Mouse (Mus musculus) CD4-positive, CD25-positive, alpha-beta regulatory T cell, adult 4 months (primary cell): ENCODE results near the gene Kmo. TPM values are rescaled to one million over a fixed set of nuclear protein-coding genes. Genes with fewer than 3 reads are reported as not detected.

Experiments
- ATAC-seq: one replicate; pipeline ENCODE4 v1.8.0; 2017
- polyA plus RNA-seq, 2 experiments: library from polyadenylated mRNA; unstranded; fragments of 100-300 nt; shearing (Covaris generic); gene quantifications; one replicate each; pipeline ENCODE4 v1.2.1; 2017

Gene Kmo
- polyA plus RNA-seq = 1 to 10 TPM in 1 of 2 experiments, under 1 TPM in 1; 0.86 to 1.2 TPM

- no peak for ATAC-seq
These were observed at the start of gene Kmo for GRCm38 (mm10) chr1:175619814-175620431. TSS of gene Kmo (plus strand) at chr1:175620381.

GRCm38 (mm10) chr1:175574129-175574528 lies 46.1 kb upstream of the Kmo start:
- ATAC-seq = no peak

- no peak for ATAC-seq
These were observed 41.6 kb upstream of the Kmo start for GRCm38 (mm10) chr1:175578425-175579096.

GRCm38 (mm10) chr1:175579598-175580235 lies 40.5 kb upstream of the Kmo start:
- no peak for ATAC-seq

GRCm38 (mm10) chr1:175580346-175580745 lies 39.8 kb upstream of the Kmo start:
- ATAC-seq = no peak

GRCm38 (mm10) chr1:175582799-175583198 lies 37.4 kb upstream of the Kmo start:
- ATAC-seq = no peak

- ATAC-seq = no peak
These were observed 34.9 kb upstream of the Kmo start for GRCm38 (mm10) chr1:175585267-175585666.

DNA sequence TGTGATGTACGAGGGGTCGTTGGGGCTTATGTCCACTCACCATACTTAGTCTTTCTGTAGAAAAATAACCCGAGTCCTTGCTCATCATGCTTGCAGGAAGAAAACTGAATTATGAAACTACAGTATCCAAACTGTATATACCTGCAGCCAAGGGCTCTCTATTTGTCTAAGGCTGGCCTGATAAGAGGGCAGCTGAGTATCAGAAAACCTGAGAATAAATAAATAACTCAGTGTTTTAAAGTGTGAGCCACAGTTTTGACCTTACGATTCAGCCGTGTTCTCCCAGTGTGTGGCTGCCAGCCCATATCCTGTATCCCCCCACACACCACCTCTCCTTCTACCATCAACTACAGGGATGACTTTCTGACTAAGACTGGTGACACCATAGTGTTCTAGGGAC lies 33.5 kb upstream of the Kmo start:
- no peak for ATAC-seq

GRCm38 (mm10) chr1:175592832-175593231 lies 27.3 kb upstream of the Kmo start:
- no peak for ATAC-seq

- ATAC-seq = no peak
These were observed 17.9 kb upstream of the Kmo start for GRCm38 (mm10) chr1:175602231-175602630.

DNA sequence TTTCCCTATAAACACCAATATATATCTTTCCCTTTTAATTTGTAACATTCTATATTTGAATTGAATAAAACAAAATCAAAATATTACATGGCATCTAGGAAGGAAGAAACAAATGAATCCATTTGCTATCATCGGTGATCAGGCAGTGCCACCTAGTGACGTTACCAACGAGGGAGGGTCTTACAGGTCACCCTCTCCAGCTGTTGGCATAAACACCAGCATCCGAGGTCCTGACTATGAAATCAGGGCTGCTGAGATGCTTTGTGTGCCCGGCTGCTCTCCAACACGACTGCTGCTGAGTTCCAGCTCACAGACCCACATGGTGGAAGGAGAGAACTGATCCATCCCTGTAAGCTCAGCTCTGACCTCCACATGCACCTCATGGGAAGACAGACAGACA lies 16.8 kb upstream of the Kmo start:
- no peak for ATAC-seq

DNA sequence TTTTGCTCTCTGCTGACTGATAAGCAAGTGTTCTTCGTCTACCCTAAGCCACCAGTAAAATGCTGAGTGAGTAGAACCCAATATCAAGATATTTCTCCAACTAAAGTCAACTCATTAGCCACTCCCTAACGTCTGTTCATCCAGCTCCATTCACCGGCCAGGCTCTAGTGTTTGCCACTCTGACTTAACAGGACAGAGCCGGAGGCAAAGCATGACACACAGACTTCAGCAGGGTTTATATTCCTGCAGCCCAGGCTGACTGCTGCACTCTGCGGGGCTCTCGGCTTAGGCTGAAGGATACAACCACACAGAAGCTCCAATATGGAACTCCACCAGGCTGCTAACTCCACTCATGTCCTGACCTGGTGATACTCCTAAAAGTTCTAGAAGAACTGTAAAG lies 12.9 kb upstream of the Kmo start:
- ATAC-seq = no peak

- ATAC-seq = no peak
These were observed 12.2 kb upstream of the Kmo start for GRCm38 (mm10) chr1:175607838-175608585.

DNA sequence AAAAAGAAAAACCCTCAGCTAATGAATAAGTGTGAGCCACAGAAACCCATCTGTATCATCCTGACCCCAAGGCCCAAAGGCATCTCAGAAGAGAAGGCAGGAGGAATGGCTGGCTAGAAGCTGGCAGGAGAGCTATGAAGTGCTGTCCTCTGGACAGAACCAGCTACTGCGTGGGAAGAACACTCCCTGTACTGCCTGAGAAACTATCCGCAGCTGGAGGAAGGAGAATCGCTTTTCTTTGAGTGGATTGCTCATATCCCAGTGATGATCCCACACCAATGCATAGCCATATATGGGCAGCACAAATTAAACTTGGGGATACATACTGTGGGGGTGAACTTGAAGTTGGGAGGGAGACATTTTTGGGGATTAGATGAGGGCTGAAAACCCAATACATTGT lies 11.5 kb upstream of the Kmo start:
- no peak for ATAC-seq

GRCm38 (mm10) chr1:175614992-175615391 lies 5.2 kb upstream of the Kmo start:
- ATAC-seq = no peak

GRCm38 (mm10) chr1:175623656-175624055 lies 3.5 kb downstream of the Kmo start:
- no peak for ATAC-seq

DNA sequence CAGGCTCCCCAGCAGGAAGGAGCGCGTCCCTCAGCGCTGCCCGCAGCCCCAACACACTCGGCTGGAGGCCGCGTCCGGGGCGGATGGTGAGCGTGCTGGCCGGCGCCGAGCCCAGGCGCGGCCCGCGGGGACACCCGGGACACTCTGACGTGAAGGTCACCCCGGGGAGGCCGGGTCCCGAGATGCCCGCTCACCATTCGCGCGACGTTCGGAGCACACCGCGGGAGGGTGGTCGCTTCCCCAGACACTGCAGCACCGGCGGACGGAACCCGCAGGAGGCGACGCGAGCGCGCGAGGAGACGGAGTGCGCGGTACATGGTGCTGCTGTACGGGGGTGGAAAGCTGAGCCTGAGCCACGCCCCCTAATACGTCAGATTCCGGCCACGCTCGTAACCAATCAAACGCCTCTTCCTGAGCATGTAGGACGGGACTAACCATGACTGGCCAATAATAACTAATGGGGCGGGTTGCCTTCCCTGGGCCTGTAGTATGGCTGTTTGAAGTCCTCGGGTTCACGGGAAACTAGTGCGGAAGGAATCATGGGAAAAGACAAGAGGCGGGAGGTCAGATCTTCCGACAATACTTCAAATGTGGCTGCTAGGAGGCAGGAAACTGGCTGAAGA lies 5.2 kb downstream of the Kmo start, which contains the start of gene Fh1:
Gene Fh1 (minus strand): TSS at position 379 of the 623 bp plus-strand sequence.
- peak; percentile 95 for ATAC-seq

DNA sequence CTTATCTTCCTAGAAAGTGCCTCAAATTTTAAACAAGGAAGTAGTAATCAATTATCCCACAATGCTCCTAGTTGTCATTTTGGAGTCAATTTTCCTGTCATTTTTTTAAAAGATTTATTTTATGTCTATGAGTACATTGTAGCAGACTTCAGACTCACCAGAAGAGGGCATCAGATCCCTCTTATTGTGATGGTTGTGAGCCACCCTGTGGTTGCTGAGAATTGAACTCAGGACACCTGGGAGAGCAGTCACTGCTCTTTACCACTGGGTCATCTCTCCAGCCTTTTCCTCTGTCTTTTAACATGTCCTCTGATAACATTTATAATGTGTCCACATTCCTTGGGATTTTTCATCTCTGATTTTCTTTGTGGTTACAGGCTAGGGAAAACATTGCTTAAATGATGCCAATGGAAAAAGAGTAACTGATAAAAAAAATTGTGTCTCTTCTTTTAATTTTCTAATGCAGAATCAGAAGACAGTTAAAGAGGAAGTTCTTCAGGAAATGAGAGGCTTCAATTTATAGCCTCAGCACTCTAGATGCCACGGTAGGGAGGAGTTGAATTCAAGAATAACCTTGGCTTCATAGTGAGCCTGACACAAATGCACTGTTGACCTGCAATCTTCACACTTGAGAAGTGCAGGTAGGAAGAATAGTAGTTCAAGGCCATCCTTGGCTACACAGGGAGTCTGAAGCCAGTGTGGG lies 6.0 kb downstream of the Kmo start:
- peak; percentile 56 for ATAC-seq

- no peak for ATAC-seq
These were observed 9.1 kb downstream of the Kmo start for GRCm38 (mm10) chr1:175629248-175629647.

GRCm38 (mm10) chr1:175630345-175630744 lies 10.2 kb downstream of the Kmo start:
- ATAC-seq = no peak

DNA sequence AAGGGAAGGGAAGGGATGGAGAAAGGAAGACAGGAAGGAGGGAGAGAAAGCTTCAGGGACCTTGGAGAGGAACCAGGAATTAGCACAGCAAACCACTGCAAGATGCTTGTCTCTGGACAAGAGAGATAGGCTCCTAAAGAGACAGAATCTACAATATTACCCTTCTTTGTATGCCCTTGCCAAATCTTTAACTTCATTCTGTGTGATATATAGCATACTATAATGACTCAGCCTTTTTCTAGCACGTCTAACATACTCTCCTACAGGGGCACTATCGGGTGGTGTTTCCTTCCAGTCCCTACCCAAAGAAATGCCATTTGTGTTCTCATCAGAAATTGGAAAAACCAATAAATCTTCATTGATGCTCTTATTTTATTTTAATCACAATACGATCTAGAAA lies 10.9 kb downstream of the Kmo start:
- ATAC-seq = no peak

- peak; percentile 72 for ATAC-seq
These were observed 11.6 kb downstream of the Kmo start for GRCm38 (mm10) chr1:175631721-175632221.
